Mouse (Mus musculus): Measurements from ENCODE around the gene Ttbk1. TPM values are rescaled to one million over a fixed set of nuclear protein-coding genes. Genes with fewer than 3 reads are reported as not detected.

Ttbk1 gene
- 0.31 and 0.49 TPM in 2 replicates for polyA plus RNA-seq (2012; rRNA removed)
- 0.06 and 0.12 TPM in 2 replicates for polyA plus RNA-seq (2014; fragmentation: Nextera tagmentation; extraction: Ambion mirVana)

DNA sequence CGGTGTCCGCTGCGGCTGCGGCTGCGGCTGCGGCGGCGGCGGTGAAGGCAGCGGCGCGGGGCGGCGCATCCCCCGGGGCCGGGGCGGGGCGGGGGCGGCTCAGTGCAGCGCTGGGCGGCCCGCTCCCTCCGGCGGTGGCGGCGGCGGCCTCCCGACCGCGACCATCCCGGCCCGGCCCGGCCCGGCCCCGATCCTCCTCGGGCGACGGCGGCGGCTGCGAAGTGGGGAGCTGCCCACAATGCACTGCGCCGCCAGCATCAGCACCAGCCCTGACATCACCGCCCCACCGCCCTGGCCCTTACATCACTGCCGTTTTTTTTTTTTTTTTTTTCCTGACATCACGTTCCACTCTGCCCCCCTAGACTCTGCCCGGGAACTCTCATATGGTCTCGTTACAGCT lies at the start of gene Ttbk1:
Ttbk1 (minus strand) TSS at position 245 of the 400 bp plus-strand sequence.
- peak within 1 kb of the TSS; percentile 32 for H3K4me3 ChIP-seq (replicated peaks; ENCODE audit: low read length)
- H3K9ac ChIP-seq (ENCODE audit: low read depth, low read length, severe bottlenecking), result peak within 1 kb of the TSS; percentile 46
- no peak for TF ChIP-seq POLR2A (IDR thresholded peaks at IDR 0.05; ENCODE audit: borderline replicate concordance, extremely low read depth, insufficient read depth, insufficient read length)
- ATAC-seq (ENCODE audit: low FRiP score, low read depth) (no peak), DNase-seq (ENCODE audit: low spot score) (no peak)
- H3K9me3 ChIP-seq (ENCODE audit: control insufficient read depth, low read length), result no peaks in the 10 kb centered on the region
- peaks cover 63% of the 10 kb centered on the region for H3K27me3 ChIP-seq (ENCODE audit: control insufficient read depth, insufficient read depth, low read length)
- H3K27ac ChIP-seq (replicated peaks; ENCODE audit: low read depth, low read length), result no peak within 1 kb of the TSS
- peak within 1 kb of the TSS; percentile 58 for H3K4me2 ChIP-seq (replicated peaks; ENCODE audit: low read depth, low read length, severe bottlenecking)
- H3K4me1 ChIP-seq (ENCODE audit: control insufficient read depth, insufficient read depth, low read length), result peaks cover 3% of the 10 kb centered on the region; the same call in 1 of the 2 replicates
- no peaks in the 10 kb centered on the region for H3K36me3 ChIP-seq (ENCODE audit: control insufficient read depth, insufficient read depth, low read length)
- 3% methylated on average over 16 of the region's 49 CpGs for WGBS

DNA sequence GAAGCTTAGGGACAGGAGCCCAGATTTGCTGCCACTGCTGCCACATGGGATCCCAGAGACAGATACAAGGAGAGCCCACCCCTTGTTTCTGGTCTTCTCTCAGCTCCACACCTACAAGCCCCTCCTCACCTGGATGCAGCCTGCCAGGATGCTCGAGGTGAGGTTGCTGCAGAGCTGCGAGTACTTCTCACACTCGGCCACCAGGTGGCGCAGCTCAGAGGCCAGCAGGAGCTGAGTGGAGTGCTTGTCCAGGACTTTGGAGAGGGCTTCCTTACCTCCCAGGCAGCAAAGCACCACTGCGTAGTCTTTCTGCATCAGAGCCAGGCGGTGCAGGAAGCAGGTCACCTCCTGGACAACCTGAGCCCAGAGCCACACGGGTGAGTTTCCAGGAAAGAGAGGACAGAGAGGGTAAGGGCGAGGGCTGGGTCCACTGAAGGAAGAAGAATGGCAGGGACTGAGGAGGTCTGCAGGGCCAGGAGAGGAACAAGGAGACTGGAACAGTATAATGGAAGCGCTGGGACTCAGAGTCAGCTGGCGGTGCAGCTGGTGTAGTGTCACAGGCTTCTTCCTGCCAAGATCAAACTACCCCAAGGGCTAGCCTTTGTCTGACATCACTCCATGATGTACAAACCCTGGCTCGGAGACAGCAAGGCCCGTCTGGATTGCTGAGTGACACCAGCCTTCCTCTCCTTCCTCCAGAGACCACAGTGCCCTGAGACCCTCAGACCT lies 38.3 kb upstream of the Ttbk1 start:
- no peak overlapping the region for H3K4me2 ChIP-seq (replicated peaks; ENCODE audit: low read depth, low read length, severe bottlenecking)
- 0 out of 2 replicates have a peak, but pooled peaks cover 8% of the 10 kb centered on the region for H3K27me3 ChIP-seq (ENCODE audit: control insufficient read depth, insufficient read depth, low read length)
- WGBS, result 39% methylated on average over 12 of the region's 12 CpGs
- no peaks in the 10 kb centered on the region for H3K9me3 ChIP-seq (ENCODE audit: control insufficient read depth, low read length)
- no peak for TF ChIP-seq POLR2A (IDR thresholded peaks at IDR 0.05; ENCODE audit: borderline replicate concordance, extremely low read depth, insufficient read depth, insufficient read length)
- no peak overlapping the region for H3K4me3 ChIP-seq (replicated peaks; ENCODE audit: low read length)
- no peak overlapping the region for H3K9ac ChIP-seq (ENCODE audit: low read depth, low read length, severe bottlenecking)
- ATAC-seq (ENCODE audit: low FRiP score, low read depth) (no peak), DNase-seq (ENCODE audit: low spot score) (peak; percentile 61)
- H3K36me3 ChIP-seq (ENCODE audit: control insufficient read depth, insufficient read depth, low read length), result peaks cover 20% of the 10 kb centered on the region
- H3K4me1 ChIP-seq (ENCODE audit: control insufficient read depth, insufficient read depth, low read length), result no peaks in the 10 kb centered on the region
- H3K27ac ChIP-seq (replicated peaks; ENCODE audit: low read depth, low read length), result no peak overlapping the region

DNA sequence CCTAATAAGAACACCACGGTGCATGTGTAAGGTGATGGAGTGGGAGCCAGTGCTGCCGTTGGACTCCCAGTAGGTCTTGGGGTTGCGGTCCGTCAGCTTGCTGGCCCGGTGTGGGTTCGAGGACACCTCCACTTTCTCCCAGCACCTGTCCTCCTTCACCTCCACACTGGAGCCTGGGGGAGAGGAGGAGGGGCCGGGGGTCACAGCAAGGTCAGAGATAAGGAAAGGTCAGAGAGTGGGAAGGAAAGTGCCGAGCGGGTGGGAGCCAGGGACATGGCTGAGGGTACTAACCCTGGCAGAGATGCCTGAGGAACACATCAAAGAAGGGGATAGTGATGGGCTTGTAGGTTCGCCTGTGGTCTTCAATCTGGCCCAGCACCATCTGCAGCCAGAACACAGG lies 37.6 kb upstream of the Ttbk1 start:
- Histone ChIP-seq H3K4me2 (replicated peaks; ENCODE audit: low read depth, low read length, severe bottlenecking) (no peak overlapping the region), H3K9me3 (ENCODE audit: control insufficient read depth, low read length) (no peaks in the 10 kb centered on the region), H3K27ac (replicated peaks; ENCODE audit: low read depth, low read length) (no peak overlapping the region), H3K36me3 (ENCODE audit: control insufficient read depth, insufficient read depth, low read length) (peaks cover 19% of the 10 kb centered on the region), H3K27me3 (ENCODE audit: control insufficient read depth, insufficient read depth, low read length) (0 out of 2 replicates have a peak, but pooled peaks cover 8% of the 10 kb centered on the region), H3K9ac (ENCODE audit: low read depth, low read length, severe bottlenecking) (no peak overlapping the region), H3K4me1 (ENCODE audit: control insufficient read depth, insufficient read depth, low read length) (no peaks in the 10 kb centered on the region), H3K4me3 (replicated peaks; ENCODE audit: low read length) (no peak overlapping the region)
- no peak for DNase-seq (ENCODE audit: low spot score)
- 83% methylated on average over 10 of the region's 10 CpGs for WGBS
- no peak for ATAC-seq (ENCODE audit: low FRiP score, low read depth)
- no peak for TF ChIP-seq POLR2A (IDR thresholded peaks at IDR 0.05; ENCODE audit: borderline replicate concordance, extremely low read depth, insufficient read depth, insufficient read length)

DNA sequence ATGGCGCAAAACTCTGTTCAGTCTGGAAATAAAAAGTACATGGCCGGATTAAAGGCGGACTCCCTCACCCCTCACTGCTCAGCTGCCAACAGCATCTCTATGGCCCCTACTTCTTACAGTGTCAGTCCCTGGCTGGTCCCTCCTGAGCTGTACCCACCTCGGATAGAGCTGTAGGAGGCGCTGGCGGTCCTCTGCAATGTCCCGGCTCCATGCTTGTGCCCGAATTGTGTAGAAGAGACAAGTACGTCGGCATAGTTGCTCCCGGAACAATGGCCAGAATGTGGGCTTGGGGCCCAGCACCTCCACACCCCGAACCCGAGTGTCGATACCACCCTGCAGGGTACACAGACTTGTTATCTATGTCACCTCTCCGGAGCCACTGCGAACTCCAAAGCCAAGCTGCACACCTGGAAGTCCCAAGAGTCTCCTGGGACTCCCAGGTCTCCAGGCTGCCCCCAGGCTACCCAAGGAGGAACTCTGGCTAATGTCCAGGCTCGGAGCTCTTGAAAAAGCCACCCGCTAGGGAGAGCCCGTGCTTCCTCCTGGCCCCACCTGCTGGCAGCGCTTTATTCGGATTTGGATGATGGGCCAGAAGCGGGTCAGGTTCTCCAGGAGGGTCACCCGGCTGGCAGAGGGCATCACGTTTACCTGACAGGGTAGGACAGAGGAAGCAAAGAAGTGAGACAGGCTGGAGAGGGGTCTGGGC lies 34.6 kb upstream of the Ttbk1 start:
- Histone ChIP-seq H3K27ac (replicated peaks; ENCODE audit: low read depth, low read length) (no peak overlapping the region), H3K4me3 (replicated peaks; ENCODE audit: low read length) (no peak overlapping the region), H3K4me2 (replicated peaks; ENCODE audit: low read depth, low read length, severe bottlenecking) (no peak overlapping the region), H3K9me3 (ENCODE audit: control insufficient read depth, low read length) (no peaks in the 10 kb centered on the region), H3K27me3 (ENCODE audit: control insufficient read depth, insufficient read depth, low read length) (0 out of 2 replicates have a peak, but pooled peaks cover 8% of the 10 kb centered on the region), H3K9ac (ENCODE audit: low read depth, low read length, severe bottlenecking) (no peak overlapping the region), H3K36me3 (ENCODE audit: control insufficient read depth, insufficient read depth, low read length) (peaks cover 12% of the 10 kb centered on the region), H3K4me1 (ENCODE audit: control insufficient read depth, insufficient read depth, low read length) (no peaks in the 10 kb centered on the region)
- WGBS, result 33% methylated on average over 24 of the region's 24 CpGs
- DNase-seq (ENCODE audit: low spot score) (no peak), ATAC-seq (ENCODE audit: low FRiP score, low read depth) (no peak)
- TF ChIP-seq POLR2A (IDR thresholded peaks at IDR 0.05; ENCODE audit: borderline replicate concordance, extremely low read depth, insufficient read depth, insufficient read length), result no peak

DNA sequence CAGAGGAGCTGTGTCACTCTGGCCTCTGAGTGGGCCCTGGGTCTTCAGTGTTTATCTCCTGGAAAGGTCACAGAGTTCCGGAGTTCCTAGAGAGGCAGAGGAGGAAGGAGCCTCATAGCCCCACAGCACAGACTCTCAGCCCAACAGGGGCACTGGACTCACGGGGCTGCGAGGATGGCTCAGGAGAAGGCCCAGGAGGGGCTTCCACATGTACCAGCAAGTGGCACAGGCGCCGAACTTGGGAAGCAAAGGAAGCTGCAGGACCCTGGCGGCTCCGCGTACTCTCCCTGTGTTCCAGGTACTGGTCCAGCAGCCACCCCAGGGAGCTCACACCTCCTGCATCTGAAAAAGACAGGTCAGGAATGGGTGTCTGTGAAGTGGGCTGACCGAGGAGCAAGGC lies 33.7 kb upstream of the Ttbk1 start:
- Histone ChIP-seq H3K4me1 (ENCODE audit: control insufficient read depth, insufficient read depth, low read length) (no peaks in the 10 kb centered on the region), H3K27ac (replicated peaks; ENCODE audit: low read depth, low read length) (no peak overlapping the region), H3K4me3 (replicated peaks; ENCODE audit: low read length) (no peak overlapping the region), H3K27me3 (ENCODE audit: control insufficient read depth, insufficient read depth, low read length) (0 out of 2 replicates have a peak, but pooled peaks cover 8% of the 10 kb centered on the region), H3K4me2 (replicated peaks; ENCODE audit: low read depth, low read length, severe bottlenecking) (no peak overlapping the region; the same call in 1 of the 2 replicates), H3K9me3 (ENCODE audit: control insufficient read depth, low read length) (no peaks in the 10 kb centered on the region), H3K9ac (ENCODE audit: low read depth, low read length, severe bottlenecking) (no peak overlapping the region), H3K36me3 (ENCODE audit: control insufficient read depth, insufficient read depth, low read length) (peaks cover 14% of the 10 kb centered on the region)
- no peak for DNase-seq (ENCODE audit: low spot score)
- no peak for ATAC-seq (ENCODE audit: low FRiP score, low read depth)
- no peak for TF ChIP-seq POLR2A (IDR thresholded peaks at IDR 0.05; ENCODE audit: borderline replicate concordance, extremely low read depth, insufficient read depth, insufficient read length)
- 75% methylated on average over 9 of the region's 9 CpGs for WGBS

All from limb, embryonic 14.5 days (tissue).